Mouse (Mus musculus) MEL (cell line): ENCODE data around the gene Tmem199. TPM values are rescaled to one million over a fixed set of nuclear protein-coding genes. Genes with fewer than 3 reads are reported as not detected.

Experiments used
- DNase-seq: peaks from one replicate; pipeline ENCODE4 v3.0.0; 2011; ENCODE audit warnings: low read depth, low spot score
- H3K27ac ChIP-seq: 2 replicates; pipeline ENCODE4 v1.5.1; 2012; ENCODE audit warnings: low read depth, mild to moderate bottlenecking, control low read depth, low read length, moderate library complexity; ENCODE audit not compliant: control insufficient read depth
- H3K27me3 ChIP-seq, 2 experiments: fragments of 150-350 bp in 1 of 2; sonication (generic) in 1 of 2; 2 replicates each; pipeline ENCODE4 v1.6.1; 2012; ENCODE audit warnings: low read length in 2 of 2, mild to moderate bottlenecking in 2 of 2, improper control_type of control experiment in 1 of 2, moderate library complexity in 1 of 2; ENCODE audit not compliant: insufficient read depth in 2 of 2, control insufficient read depth in 1 of 2
- H3K36me3 ChIP-seq, 2 experiments: 2 replicates each; pipeline ENCODE4 v1.6.1; 2012 to 2014; ENCODE audit warnings: low read length in 2 of 2, improper control_type of control experiment in 1 of 2, inconsistent platforms in 1 of 2, mild to moderate bottlenecking in 1 of 2; ENCODE audit not compliant: insufficient read depth in 2 of 2, control insufficient read depth in 1 of 2
- H3K4me1 ChIP-seq, 2 experiments: fragments of 150-350 bp in 1 of 2; sonication (generic) in 1 of 2; 2 replicates each; pipeline ENCODE4 v1.6.1; 2012; ENCODE audit warnings: low read length in 2 of 2, improper control_type of control experiment in 1 of 2, mild to moderate bottlenecking in 1 of 2; ENCODE audit not compliant: insufficient read depth in 2 of 2, control insufficient read depth in 1 of 2
- H3K4me3 ChIP-seq, 2 experiments: fragments of 150-350 bp in 1 of 2; sonication (generic) in 1 of 2; 2 replicates each; pipeline ENCODE4 v1.5.1; 2012; ENCODE audit warnings: low read depth in 2 of 2, low read length in 2 of 2, mild to moderate bottlenecking in 2 of 2, moderate library complexity in 2 of 2, control low read depth in 1 of 2, improper control_type of control experiment in 1 of 2; ENCODE audit not compliant: control insufficient read depth in 1 of 2, insufficient read depth in 1 of 2
- H3K79me2 ChIP-seq: 2 replicates; pipeline ENCODE4 v1.6.1; 2012; ENCODE audit warnings: mild to moderate bottlenecking, low read length, moderate library complexity; ENCODE audit not compliant: control insufficient read depth, poor library complexity, insufficient read depth
- H3K9ac ChIP-seq: 2 replicates; pipeline ENCODE4 v1.6.1; 2012; ENCODE audit warnings: low read depth, mild to moderate bottlenecking, control low read depth, low read length, moderate library complexity; ENCODE audit not compliant: control insufficient read depth, poor library complexity, severe bottlenecking
- H3K9me3 ChIP-seq: fragments of 150-350 bp; sonication (generic); replicated peaks from 2 replicates; pipeline ENCODE4 v1.6.1; 2012; ENCODE audit warnings: mild to moderate bottlenecking, low read length, improper control_type of control experiment, moderate library complexity; ENCODE audit not compliant: insufficient read depth
- BHLHE40 ChIP-seq: IDR thresholded peaks from 2 replicates; pipeline ENCODE4 v1.6.1; 2012; ENCODE audit warnings: low read depth, mild to moderate bottlenecking, inconsistent platforms, low read length, improper control_type of control experiment, borderline replicate concordance
- CHD1 ChIP-seq: IDR thresholded peaks from 2 replicates; pipeline ENCODE4 v1.6.1; 2012; ENCODE audit warnings: low read depth, mild to moderate bottlenecking, inconsistent platforms, low read length, improper control_type of control experiment
- CTCF ChIP-seq, 3 experiments: IDR thresholded peaks in 2 of 3; conservative IDR thresholded peaks in 1 of 3; 2 replicates each; pipeline ENCODE4 v1.5.1; 2011 to 2012; ENCODE audit warnings: low read length in 3 of 3, low read depth in 2 of 3, mild to moderate bottlenecking in 2 of 3, improper control_type of control experiment in 1 of 3, inconsistent platforms in 1 of 3, mixed read lengths in 1 of 3, moderate library complexity in 1 of 3; ENCODE audit not compliant: control insufficient read depth in 1 of 3, insufficient read depth in 1 of 3, poor library complexity in 1 of 3, severe bottlenecking in 1 of 3
- ELF1 ChIP-seq: IDR thresholded peaks from 2 replicates; pipeline ENCODE4 v1.6.1; 2014; ENCODE audit warnings: low read depth, mild to moderate bottlenecking, inconsistent platforms, low read length, improper control_type of control experiment, moderate library complexity
- EP300 ChIP-seq, 2 experiments: IDR thresholded peaks; 2 replicates each; pipeline ENCODE4 v1.6.1; 2011; ENCODE audit warnings: improper control_type of control experiment in 2 of 2, low read length in 2 of 2, low read depth in 1 of 2, mild to moderate bottlenecking in 1 of 2
- JUND ChIP-seq: IDR thresholded peaks from 2 replicates; pipeline ENCODE4 v1.6.1; 2011; ENCODE audit warnings: low read depth, mild to moderate bottlenecking, improper control_type of control experiment, low read length
- KAT2A ChIP-seq: conservative IDR thresholded peaks from 2 replicates; pipeline ENCODE4 v1.6.1; 2012; ENCODE audit warnings: low read depth, low read length, improper control_type of control experiment, inconsistent platforms
- MAX ChIP-seq: IDR thresholded peaks from 2 replicates; pipeline ENCODE4 v1.6.1; 2011; ENCODE audit warnings: low read length, improper control_type of control experiment
- NELFE ChIP-seq: IDR thresholded peaks from 2 replicates; pipeline ENCODE4 v1.6.1; 2011; ENCODE audit warnings: low read depth, low read length, improper control_type of control experiment
- RCOR1 ChIP-seq: IDR thresholded peaks from 2 replicates; pipeline ENCODE4 v1.6.1; 2012; ENCODE audit warnings: low read depth, mild to moderate bottlenecking, inconsistent platforms, low read length, improper control_type of control experiment
- SIN3A ChIP-seq: IDR thresholded peaks from 2 replicates; pipeline ENCODE4 v1.6.1; 2012; ENCODE audit warnings: low read length, improper control_type of control experiment, inconsistent platforms
- SMC3 ChIP-seq: IDR thresholded peaks from 2 replicates; pipeline ENCODE4 v1.6.1; 2011; ENCODE audit warnings: low read depth, low read length, improper control_type of control experiment
- UBTF ChIP-seq: IDR thresholded peaks from 2 replicates; pipeline ENCODE4 v1.6.1; 2012; ENCODE audit warnings: low read depth, mild to moderate bottlenecking, inconsistent platforms, low read length, improper control_type of control experiment, moderate library complexity, borderline replicate concordance; ENCODE audit not compliant: insufficient read depth
- USF1 ChIP-seq: IDR thresholded peaks from 2 replicates; pipeline ENCODE4 v1.6.1; 2014; ENCODE audit warnings: low read depth, mild to moderate bottlenecking, inconsistent platforms, low read length, improper control_type of control experiment, moderate library complexity
- USF2 ChIP-seq, 2 experiments: IDR thresholded peaks; 2 replicates each; pipeline ENCODE4 v1.6.1; 2011 to 2012; ENCODE audit warnings: improper control_type of control experiment in 2 of 2, low read length in 2 of 2, borderline replicate concordance in 1 of 2, inconsistent platforms in 1 of 2, low read depth in 1 of 2, mild to moderate bottlenecking in 1 of 2; ENCODE audit not compliant: insufficient read depth in 1 of 2
- ZC3H11A ChIP-seq: IDR thresholded peaks from 2 replicates; pipeline ENCODE4 v1.6.1; 2012; ENCODE audit warnings: low read depth, mild to moderate bottlenecking, inconsistent platforms, low read length, improper control_type of control experiment
- ZKSCAN1 ChIP-seq: IDR thresholded peaks from 2 replicates; pipeline ENCODE4 v1.6.1; 2012; ENCODE audit warnings: low read depth, mild to moderate bottlenecking, inconsistent platforms, low read length, improper control_type of control experiment, moderate library complexity
- ZNF384 ChIP-seq: IDR thresholded peaks from 2 replicates; pipeline ENCODE4 v1.6.1; 2012; ENCODE audit warnings: low read depth, mild to moderate bottlenecking, inconsistent platforms, low read length, improper control_type of control experiment
- polyA plus RNA-seq, 2 experiments: library from polyadenylated mRNA; stranded (reverse) in 1 of 2; unstranded in 1 of 2; fragments of >175 nt in 1 of 2; fragments of >200 nt in 1 of 2; gene quantifications; 2 replicates each; pipeline versions ENCODE4 v1.2.1 to v1.2.4; 2012; ENCODE audit warnings: low replicate concordance in 2 of 2, low read depth in 1 of 2; ENCODE audit not compliant: insufficient read length in 2 of 2, insufficient read depth in 1 of 2, missing spikeins in 1 of 2
- total RNA-seq: library from RNA; depleted of rRNA; stranded (reverse); fragments of 300-350 nt; gene quantifications from 2 replicates; pipeline ENCODE4 v1.2.3, GENCODE M21; 2012

Tmem199 gene
- total and polyA plus RNA-seq, 3 experiments = 36.5 to 57.1 TPM; not detected in 1

- TF ChIP-seq ZC3H11A = no peak
- TF ChIP-seq MAX = peak; percentile 80; the same call in 1 of the 2 replicates
- no peak for TF ChIP-seq JUND
- TF ChIP-seq RCOR1 = peak; percentile 83
- peak; percentile 99 for TF ChIP-seq KAT2A
- TF ChIP-seq SMC3 = peak; percentile 9; the same call in 1 of the 2 replicates
- TF ChIP-seq CTCF (IDR thresholded peaks at IDR 0.05 in 2 of 3, conservative IDR thresholded peaks at IDR 0.05 in 1 of 3; ENCODE audit: control insufficient read depth in 1 of 3, insufficient read depth in 1 of 3, low read depth in 2 of 3, low read length in 3 of 3, poor library complexity in 1 of 3, severe bottlenecking in 1 of 3) = 0 out of 6 replicates have a peak, but pooled peaks of 1 of the 3 experiments have one; percentile 5
- peak; percentile 98 for TF ChIP-seq NELFE
- peak in 1 of 2 experiments; percentile 62; a peak in 2 of 4 replicates for TF ChIP-seq EP300 (IDR thresholded peaks at IDR 0.05; ENCODE audit: low read depth in 1 of 2, low read length in 2 of 2)
- TF ChIP-seq ELF1 = peak; percentile 92
- 0 out of 2 replicates have a peak, but pooled peaks have one; percentile 51 for TF ChIP-seq UBTF
- peak; percentile 98 for TF ChIP-seq SIN3A
- no peak for TF ChIP-seq CHD1
- peak; percentile 4; the same call in 1 of the 2 replicates for TF ChIP-seq BHLHE40
- no peak for TF ChIP-seq ZKSCAN1
- no peak; the same call in 1 of the 2 replicates for TF ChIP-seq ZNF384
- TF ChIP-seq USF2 (IDR thresholded peaks at IDR 0.05; ENCODE audit: borderline replicate concordance in 1 of 2, insufficient read depth in 1 of 2, low read depth in 1 of 2, low read length in 2 of 2) = no peak
Measured at GRCm38 (mm10) chr11:78536080-78536689, 24.2 kb upstream of the Tmem199 start, which contains the start of the genes Tnfaip1 and Ift20 (continued).

GRCm38 (mm10) chr11:78535376-78536079, 23.6 kb upstream of the Tmem199 start:
- no peak for TF ChIP-seq USF1
- peak; percentile 65 for TF ChIP-seq MAX
- TF ChIP-seq ZC3H11A = no peak
- peak; percentile 67 for TF ChIP-seq RCOR1
- no peak for TF ChIP-seq EP300 (IDR thresholded peaks at IDR 0.05; ENCODE audit: low read depth in 1 of 2, low read length in 2 of 2)
- peak overlapping the region; percentile 67 to 81 for H3K4me3 ChIP-seq
- peak; percentile 76 for DNase-seq
- H3K36me3 ChIP-seq = peaks cover 3 to 25% of the 10 kb centered on the region in 2 experiments
- no peaks in the 10 kb centered on the region for H3K27me3 ChIP-seq
- H3K27ac ChIP-seq = peak overlapping the region; percentile 29; the same call in 1 of the 2 replicates
- peaks cover 0 to 34% of the 10 kb centered on the region in 2 experiments; a peak in 3 of 4 replicates for H3K4me1 ChIP-seq
- H3K79me2 ChIP-seq = peaks cover 23% of the 10 kb centered on the region
- no peaks in the 10 kb centered on the region for H3K9me3 ChIP-seq
- peak overlapping the region; percentile 48 for H3K9ac ChIP-seq
